Mouse (Mus musculus) heart, adult 8-10 months (tissue): ENCODE results near the gene Edil3. TPM values are rescaled to one million over a fixed set of nuclear protein-coding genes. Genes with fewer than 3 reads are reported as not detected.
"Not testable (repeated sequence)": the region's sequence is repeated elsewhere in the genome, so short reads cannot be mapped to it uniquely, and the experiment has no call there.

Source experiments
- DNase-seq: peaks from one replicate; pipeline ENCODE4 v3.0.0; 2022; ENCODE audit warnings: low spot score
- total RNA-seq, 4 experiments: library from RNA; stranded (reverse); gene quantifications; 2 replicates each; pipeline ENCODE4 v1.2.4; 2022

Edil3 gene
- total RNA-seq, 4 experiments from 2014 or later: 0.25 to 0.34 (median 0.29) TPM

GRCm38 (mm10) chr13:88972355-88972754 is 151.1 kb downstream of the Edil3 start:
- no peak for DNase-seq

DNA sequence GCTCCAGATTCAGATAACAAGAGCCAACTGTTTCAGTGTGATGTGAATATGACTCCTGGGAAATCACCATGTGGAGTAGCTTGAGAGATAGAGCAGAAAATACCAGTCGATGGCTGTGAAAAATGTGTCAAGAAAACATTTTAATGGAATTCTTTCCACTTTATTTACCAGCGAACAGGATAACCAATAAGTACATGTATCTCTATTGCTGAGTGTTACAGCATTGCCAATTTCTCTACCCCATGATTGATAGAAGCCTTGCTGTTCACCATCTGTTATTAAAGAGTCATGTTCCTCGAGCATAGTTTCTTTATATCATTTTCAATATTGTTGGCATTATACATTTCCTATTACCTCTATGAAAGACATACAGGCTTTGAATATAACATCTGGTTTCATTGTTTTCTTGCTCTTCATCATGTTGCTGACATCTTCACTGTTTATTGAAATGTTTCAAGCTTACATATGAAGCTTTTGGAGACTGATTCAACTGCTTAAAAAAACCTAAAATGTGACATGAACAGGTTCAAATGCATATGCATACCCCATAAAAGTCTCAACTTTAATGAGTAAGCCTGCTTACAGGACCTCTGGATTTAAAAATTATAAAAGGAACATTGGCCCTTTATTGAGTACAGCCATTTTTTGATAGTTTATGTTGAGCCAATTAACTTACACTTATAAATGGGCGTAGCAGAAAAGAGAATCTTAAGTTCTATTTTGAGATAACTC is 186.6 kb downstream of the Edil3 start:
- no peak for DNase-seq

DNA sequence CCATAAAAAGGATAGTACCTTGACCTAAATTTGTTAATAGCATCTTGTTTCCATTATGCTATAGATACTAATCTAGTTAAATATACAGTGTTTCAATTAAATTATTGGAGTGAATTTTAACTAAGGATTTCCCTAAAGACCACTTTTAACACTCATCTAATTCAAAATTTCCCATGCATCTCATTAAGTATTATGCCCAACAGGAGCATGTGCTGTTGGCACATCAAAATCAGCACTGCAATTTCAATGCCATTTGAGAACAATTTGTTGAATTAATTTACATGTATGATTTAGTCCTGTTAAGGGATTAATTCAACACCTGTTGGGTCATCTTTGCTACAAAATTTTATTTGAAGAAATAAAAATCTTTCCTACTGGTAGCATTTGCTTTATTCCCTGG is 191.2 kb downstream of the Edil3 start:
- DNase-seq: no peak

- no peak for DNase-seq
These were observed 208.7 kb downstream of the Edil3 start for GRCm38 (mm10) chr13:89029817-89030539.

DNA sequence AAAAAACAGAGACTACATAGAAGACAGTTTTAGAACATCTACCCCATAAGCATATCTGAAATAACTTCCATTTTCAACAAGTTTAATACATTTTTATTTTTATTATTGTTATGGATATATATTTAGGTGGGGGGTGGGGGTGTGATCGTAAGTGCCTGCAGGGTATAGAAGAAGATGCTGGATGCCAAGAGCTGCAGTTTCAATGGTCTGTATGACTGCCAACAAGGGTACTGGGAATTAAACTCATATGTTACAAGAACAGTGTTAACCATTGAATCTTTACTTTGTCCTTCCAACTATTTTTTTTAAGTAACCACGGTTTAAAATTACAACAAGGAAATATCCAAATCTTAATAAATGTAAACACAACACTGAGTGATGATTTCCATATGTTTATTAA is 214.4 kb downstream of the Edil3 start:
- no peak for DNase-seq

- no peak for DNase-seq
These were observed 220.2 kb downstream of the Edil3 start for GRCm38 (mm10) chr13:89041495-89041894.

DNA sequence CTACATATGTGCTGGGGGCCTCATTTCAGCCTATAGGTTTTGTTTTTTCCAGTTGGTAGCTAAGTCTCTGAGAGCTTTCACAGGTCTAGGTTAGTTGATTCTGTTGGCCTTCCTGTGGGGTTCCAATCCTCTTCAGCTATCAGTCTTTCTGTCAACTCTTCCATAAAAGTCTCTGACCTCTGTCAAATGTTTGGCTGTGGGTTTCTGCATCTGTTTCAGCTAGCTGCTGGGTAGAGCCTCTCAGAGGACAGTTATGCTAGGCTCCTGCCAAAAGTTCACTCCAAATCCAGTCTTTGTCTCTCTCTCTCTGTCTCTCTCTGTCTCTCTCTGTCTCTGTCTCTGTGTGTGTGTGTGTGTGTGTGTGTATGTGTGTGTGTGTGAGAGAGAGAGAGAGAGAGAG is 248.9 kb downstream of the Edil3 start:
- not testable (repeated sequence) for DNase-seq

GRCm38 (mm10) chr13:89076212-89076611 is 254.9 kb downstream of the Edil3 start:
- DNase-seq: no peak

DNA sequence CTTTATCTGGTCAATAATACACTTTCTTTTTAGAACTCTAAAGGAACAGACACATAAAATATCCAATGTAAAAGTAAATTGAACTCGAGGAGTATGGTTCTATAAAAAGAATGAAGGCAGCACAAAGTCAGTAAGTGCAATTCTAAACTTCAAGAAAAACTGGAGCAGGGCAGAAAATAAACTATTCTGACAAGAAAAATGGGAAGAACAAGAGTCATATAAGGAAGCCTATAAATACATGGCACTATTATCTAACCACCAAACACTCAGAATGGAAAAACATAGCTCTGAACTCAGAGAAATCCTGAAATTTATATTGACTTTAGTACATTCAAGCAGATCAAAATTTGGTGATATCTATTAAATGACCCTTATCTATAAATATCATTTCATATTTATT is 284.6 kb downstream of the Edil3 start:
- no peak for DNase-seq

GRCm38 (mm10) chr13:89117551-89117950 is 296.3 kb downstream of the Edil3 start:
- no peak for DNase-seq

GRCm38 (mm10) chr13:89119809-89120208 is 298.5 kb downstream of the Edil3 start:
- no peak for DNase-seq

GRCm38 (mm10) chr13:89122511-89123253 is 301.4 kb downstream of the Edil3 start:
- no peak for DNase-seq

DNA sequence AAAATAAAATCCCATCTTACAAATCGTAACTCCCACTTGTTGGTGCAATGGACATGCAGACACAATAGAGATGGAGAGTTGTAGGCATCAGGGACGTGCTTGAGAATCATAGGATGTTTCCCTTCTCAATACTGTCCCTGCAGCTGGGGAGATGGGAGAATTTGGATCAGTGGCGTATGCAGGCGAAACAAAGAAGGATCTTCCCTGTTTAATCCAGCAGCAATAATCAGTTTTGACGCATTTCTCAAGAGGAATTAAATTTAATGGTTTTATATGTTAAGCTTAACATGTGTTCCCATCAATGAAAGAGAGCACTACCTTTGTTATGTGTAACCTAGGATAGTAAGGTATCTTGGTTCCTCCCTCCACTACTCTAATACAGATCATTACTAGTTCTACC is 302.1 kb downstream of the Edil3 start:
- no peak for DNase-seq

GRCm38 (mm10) chr13:89146056-89146547 is 324.8 kb downstream of the Edil3 start:
- no peak for DNase-seq

DNA sequence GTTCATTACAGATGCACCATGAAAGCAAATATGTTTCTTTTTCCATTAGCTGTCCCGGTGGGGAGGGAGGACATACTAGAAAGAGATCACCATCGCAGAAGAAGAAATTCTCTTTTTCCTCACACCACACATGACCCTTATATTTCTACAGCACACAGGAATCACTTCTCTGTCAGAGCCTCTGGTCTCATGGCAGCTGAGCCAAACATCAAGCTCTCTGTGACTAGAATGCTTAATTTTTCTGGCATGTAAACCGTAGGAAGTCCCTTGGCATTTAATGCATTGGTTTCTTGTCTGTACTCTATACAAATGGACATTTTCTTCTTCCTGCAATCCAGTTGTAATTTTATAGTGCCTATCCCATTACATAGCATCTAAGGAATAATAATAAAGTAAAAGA is 330.6 kb downstream of the Edil3 start:
- DNase-seq: no peak

GRCm38 (mm10) chr13:89167960-89168359 is 346.7 kb downstream of the Edil3 start:
- no peak for DNase-seq

DNA sequence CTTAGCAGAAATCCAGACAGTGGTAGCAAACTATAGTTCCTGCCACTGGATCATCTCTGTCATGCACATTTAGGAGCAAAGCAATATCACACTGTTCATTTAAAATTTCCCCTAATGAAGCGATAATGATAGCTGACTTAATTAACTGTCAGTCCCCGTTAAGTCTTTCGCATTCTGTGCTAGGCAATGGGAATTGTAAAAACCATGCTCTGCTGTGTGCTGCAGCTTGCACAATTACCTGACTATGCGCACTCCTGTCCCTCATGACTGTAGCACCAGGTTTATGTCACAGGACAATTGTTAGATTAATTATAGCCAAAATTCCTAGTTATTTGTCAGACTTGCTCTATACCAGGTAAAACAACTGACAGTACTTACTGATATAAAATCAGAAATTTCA is 348.8 kb downstream of the Edil3 start:
- no peak for DNase-seq

DNA sequence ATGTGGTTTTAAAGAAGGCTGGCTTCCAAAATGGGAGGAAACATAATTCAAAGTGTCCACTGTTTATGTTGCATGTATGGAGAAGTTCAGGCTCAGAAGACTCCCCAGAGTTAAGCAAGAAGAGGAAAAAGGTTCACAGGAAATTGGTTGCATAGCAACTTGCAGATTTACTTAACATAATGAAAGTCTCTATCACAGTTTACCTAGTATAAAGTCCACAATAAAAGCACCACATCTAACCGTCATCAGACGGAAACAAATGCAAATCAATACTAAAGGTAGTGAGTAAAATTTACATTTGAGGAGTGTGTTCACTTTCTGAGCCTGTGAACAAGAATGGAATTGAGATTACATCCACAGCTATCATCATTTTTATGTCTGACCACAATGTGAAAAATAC is 353.9 kb downstream of the Edil3 start:
- no peak for DNase-seq

DNA sequence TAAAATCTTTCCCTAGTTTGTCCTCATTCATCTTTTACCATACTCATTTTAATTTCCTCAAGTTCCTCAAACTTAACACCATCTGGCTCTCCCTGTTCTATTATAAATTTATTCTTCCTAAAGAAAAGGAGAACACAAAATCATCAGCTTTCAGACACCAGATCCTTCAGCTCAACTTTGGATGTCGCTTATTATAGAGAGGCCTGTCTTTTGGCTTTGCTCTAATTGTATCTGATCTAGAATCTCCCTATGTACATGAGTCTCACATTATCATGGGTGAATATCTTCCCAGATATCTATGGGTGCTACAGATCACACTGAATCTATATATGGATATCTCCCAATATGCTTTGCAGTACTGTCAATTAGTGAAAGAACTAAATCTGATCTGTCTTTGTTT is 367.8 kb downstream of the Edil3 start:
- no peak for DNase-seq

- no peak for DNase-seq
These were observed 375.7 kb downstream of the Edil3 start for GRCm38 (mm10) chr13:89197019-89197418.

GRCm38 (mm10) chr13:89199275-89199674 is 378.0 kb downstream of the Edil3 start:
- no peak for DNase-seq

DNA sequence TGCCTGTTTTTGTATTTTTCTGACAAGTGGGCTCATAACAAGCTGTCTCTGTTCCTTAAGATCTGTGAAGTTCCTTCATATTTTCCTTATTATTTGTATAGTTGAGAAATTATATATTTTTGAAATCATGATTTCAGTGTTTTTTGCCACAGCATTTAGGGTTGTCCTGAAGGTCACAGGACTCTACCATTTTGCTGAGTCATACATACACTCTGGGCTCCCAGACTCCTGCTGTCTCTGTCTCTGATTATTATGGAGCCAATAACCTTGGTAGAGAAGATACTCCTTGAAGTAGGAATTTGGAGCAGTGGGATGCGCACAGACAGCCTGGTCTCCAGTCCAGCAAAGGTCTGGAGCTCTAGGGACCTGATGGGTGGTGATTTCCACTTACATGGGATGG is 416.8 kb downstream of the Edil3 start:
- no peak for DNase-seq
